Mouse (Mus musculus) cerebellum, postnatal 14 days (tissue): ENCODE measurements around the gene Xrcc1.
"Not testable (repeated sequence)": the region's sequence is repeated elsewhere in the genome, so short reads cannot be mapped to it uniquely, and the experiment has no call there.

ENCODE experiments used
- DNase-seq, 2 experiments: peaks; one replicate each; pipeline ENCODE4 v3.0.0; 2021; ENCODE audit warnings: mixed read lengths in 2 of 2

The Xrcc1 gene

GRCm38 (mm10) chr7:24546068-24546614 is at the start of gene Xrcc1, which contains the start of gene Pinlyp:
TSS of gene Xrcc1 (plus strand) at chr7:24546289.
TSS of gene Pinlyp (minus strand) at chr7:24546118.
- DNase-seq: peak in 1 of 2 experiments; percentile 34

- DNase-seq: no peak
Measured at GRCm38 (mm10) chr7:24499856-24500577, 46.1 kb upstream of the Xrcc1 start.

GRCm38 (mm10) chr7:24500929-24501328 is 45.2 kb upstream of the Xrcc1 start:
- peak; percentile 54 to 81 for DNase-seq

DNA sequence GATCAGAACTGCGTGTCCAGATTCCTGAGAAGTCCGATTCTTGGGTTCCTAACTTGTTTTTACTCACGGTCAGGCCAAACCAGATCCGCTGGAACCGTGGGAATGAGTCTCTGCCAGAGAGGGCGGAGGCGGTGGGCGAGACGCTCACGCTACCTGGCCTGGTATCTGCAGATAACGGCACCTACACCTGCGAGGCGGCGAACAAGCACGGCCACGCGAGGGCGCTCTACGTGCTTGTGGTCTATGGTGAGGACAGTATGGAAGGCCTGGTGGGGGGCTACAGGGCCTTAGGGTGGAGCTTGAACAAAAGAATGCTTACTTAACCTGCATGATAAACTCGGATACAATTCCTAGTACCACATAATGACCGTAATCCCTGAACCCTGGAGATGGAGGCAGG is 44.6 kb upstream of the Xrcc1 start:
- peak; percentile 63 to 70 for DNase-seq

DNA sequence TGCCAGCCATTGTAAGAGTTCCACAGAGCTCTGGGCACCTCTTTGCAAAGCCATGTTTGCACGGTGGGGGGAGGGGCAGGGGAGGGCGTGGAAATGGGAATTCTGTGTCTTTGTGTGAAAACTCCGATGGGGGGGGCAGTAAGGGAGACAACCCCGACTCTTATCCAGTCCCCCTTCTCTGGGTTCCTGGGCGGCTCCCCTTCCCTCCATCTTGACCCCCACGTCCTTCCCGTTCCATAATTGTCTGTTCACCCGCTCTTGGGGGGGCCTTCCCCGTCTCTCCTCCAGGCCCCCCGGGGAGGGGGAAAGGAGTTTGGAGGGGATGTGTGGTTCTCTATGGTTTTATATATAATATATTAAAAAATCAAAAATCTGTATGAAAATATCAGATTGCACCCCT is 42.1 kb upstream of the Xrcc1 start:
- no peak for DNase-seq

- no peak for DNase-seq
Measured at GRCm38 (mm10) chr7:24504868-24505267, 41.2 kb upstream of the Xrcc1 start.

GRCm38 (mm10) chr7:24505447-24506064 is 40.5 kb upstream of the Xrcc1 start:
- peak; percentile 35 to 49 for DNase-seq

DNA sequence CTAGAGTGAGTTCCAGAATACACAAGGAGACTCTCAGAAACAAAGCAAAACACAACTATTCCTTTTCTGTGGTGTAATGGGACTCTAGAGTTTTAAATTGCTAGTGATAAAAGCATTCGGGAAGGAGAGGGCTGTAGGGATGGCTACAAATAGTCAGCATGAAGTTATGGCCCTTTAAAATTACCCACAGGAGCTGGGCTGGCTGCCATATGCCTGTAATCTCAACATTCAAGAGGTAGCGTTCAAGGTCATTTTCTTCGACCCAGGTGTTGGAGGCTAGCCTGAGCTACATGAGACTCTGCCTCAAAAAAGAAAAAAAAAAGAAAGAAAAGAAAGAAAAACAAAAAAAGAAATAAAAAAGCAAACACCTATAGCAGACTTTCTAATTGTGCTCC is 40.0 kb upstream of the Xrcc1 start:
- peak; percentile 71 to 73 for DNase-seq

DNA sequence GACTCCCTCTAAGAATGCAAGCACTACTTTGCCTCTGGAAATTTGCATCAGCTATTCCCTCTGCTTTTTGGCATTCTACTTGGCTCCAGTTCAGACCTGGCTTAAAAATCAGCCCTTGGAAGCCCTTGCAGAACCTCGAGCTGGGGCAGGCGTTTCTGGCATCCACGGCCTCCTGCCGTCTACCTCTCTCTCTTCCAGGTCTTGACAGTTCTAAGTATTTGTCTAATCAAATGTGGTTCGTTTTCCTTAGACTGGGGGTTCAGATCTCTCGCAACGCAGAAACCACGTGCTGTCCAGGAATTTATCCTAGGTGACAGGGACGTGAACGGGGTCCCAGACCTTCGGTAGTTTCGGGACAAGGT is 39.6 kb upstream of the Xrcc1 start:
- peak; percentile 87 to 91 for DNase-seq

GRCm38 (mm10) chr7:24506838-24507725 is 39.0 kb upstream of the Xrcc1 start, which contains the start of gene Zfp428:
TSS of gene Zfp428 (plus strand) at chr7:24507006.
- DNase-seq: peak; percentile 93 to 94

DNA sequence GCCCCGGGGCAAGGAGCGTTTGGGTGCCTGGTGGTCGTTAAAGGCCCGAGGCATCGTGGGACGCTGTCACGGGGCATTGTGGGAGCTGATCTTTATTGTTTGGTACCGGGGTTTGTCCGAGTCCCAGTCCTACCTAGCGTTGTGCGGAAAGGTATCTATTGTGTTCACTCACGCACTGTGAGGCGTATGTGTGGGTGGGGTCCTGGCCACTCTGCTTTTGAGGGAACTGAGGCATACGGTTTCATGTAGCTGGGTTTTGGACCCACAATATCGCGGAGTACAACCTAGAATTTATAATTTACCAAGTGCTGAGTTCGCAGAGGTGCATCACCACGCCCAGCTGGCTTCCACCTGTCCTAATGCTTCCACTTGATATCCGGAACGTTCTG is 38.4 kb upstream of the Xrcc1 start:
- no peak for DNase-seq

DNA sequence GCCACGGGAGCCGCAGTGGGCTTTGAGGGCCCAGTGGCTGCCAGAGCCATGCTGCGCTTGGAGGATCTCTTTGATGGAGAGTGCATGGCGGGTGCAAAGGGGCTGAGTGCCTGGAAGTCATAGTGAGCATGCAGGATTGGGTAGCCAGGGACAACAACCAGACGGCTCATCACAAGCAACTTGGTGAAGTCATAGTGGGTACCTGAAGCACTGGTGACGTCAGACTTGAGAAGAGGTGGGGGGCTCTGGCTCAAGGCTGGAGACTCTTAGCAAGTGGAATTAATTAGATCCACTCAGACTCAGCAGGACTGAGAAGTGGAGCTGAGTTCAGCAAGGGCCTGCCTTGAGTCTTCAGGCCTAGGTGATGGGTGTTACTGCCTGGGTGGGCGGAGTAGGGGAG is 33.7 kb upstream of the Xrcc1 start, which contains the start of gene AC161166.1:
Gene AC161166.1 (minus strand): TSS at position 101 of the 400 bp plus-strand sequence.
- no peak for DNase-seq

DNA sequence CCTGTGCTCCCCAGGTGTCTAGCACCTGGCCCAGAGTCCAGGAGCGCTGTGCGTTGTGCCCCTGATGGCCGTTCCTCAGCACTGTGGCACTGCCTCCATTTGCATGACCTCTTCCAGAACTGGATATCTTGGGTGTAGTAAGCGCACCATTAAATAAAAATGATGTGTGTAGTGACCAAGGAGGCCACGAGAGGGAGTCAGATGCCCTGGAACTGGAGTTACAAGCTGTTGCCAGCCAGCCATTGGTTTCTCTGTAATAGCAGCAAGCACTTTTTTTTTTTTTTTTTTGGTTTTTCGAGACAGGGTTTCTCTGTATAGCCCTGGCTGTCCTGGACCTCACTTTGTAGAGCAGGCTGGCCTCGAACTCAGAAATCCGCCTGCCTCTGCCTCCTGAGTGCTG is 29.8 kb upstream of the Xrcc1 start:
- DNase-seq: peak; percentile 71 to 81

DNA sequence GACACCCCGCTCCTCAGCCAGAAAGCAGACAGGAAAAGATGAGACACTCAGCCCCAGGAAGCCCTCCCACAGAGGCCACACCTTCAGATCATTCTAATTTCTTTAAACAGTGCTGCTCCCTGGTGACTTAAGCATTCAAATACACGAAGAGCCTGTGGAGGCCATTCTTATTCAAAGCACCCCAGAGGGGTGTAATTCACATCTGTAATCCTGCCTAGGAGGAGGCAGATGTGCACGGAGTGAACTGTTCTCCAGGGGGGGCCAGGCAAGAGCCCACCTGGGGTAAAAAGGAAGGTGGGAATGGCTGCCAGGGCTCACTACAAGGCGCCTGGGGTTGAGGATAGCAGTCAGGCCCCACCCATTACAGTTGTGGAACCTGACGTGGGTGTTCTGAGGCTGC is 29.0 kb upstream of the Xrcc1 start:
- DNase-seq: no peak

DNA sequence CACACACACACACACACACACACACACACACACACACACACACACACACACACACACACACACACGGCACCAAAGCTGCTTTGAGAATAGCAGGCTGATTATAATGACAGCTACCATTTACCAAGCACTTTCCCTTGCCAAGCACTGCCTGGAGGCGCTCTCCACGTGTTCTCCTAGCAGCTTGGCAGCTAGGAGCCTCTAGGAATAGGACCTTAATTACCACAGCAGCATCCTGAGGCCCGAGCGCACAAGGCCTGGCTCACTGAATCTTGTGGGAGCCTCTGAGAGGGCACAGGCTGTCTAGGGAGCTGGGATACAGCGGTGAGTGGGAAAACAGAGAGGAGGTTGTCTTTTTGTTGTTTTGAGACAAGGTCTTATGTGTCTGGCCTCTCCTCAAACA is 28.4 kb upstream of the Xrcc1 start:
- peak in 1 of 2 experiments; percentile 33 for DNase-seq

GRCm38 (mm10) chr7:24519130-24519529 is 27.0 kb upstream of the Xrcc1 start:
- no peak for DNase-seq

DNA sequence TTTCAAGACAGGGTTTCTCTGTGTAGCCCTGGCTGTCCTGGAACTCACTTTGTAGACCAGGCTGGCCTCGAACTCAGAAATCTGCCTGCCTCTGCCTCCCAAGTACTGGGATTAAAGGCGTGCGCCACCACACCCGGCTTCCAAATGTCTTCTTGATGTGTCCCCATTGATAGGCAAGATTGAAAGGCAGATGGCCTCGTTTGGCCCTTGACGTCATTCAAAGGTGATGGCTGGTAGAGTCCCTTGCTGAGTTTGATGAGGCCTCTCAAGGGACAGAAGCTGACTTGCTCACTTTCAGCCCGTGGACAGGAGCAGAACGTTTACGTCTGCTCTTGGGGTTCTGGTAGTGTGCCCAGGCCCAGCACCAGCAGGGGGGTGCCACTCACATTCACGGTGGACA is 26.0 kb upstream of the Xrcc1 start:
- DNase-seq: not testable (repeated sequence)

DNA sequence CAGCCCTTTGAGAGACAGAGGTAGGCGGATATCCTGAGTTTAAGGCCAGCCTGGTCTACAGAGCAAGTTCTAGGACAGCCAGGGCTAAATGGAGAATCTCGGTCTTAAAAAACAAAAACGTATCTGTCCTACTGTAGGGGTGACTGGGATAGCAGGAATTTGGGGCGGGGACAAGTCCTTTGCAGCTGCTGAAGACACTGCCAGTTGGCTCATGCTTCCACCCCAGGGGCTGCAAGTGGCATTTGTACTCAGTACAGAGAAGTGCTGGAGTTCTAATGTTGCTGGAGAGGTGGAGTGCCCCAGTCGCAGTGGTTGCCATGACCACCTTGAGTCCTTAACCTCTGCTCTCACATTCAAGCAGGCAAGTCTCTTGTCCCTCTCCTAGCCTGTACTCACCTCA is 23.3 kb upstream of the Xrcc1 start:
- no peak for DNase-seq

DNA sequence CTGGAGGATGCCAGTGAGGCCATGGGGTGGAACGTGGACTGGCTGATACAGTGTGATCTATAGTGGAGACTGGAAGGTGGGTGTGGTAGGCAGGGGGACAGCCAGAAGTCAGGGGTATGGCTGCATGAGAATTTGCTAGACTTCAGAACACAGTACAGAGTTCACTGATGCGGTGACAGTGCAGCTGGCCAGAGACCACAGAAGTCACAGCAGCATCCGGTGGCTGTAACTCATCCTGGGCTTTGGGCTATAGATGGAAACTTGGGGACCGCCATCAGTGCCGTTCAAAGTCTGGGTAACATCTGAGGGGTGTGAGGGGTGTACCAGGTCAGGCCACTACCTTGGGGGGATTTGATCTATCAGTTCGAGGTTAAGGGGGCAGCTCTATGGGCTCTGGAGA is 22.4 kb upstream of the Xrcc1 start:
- DNase-seq: no peak

GRCm38 (mm10) chr7:24524978-24525377 is 21.1 kb upstream of the Xrcc1 start:
- DNase-seq: no peak

DNA sequence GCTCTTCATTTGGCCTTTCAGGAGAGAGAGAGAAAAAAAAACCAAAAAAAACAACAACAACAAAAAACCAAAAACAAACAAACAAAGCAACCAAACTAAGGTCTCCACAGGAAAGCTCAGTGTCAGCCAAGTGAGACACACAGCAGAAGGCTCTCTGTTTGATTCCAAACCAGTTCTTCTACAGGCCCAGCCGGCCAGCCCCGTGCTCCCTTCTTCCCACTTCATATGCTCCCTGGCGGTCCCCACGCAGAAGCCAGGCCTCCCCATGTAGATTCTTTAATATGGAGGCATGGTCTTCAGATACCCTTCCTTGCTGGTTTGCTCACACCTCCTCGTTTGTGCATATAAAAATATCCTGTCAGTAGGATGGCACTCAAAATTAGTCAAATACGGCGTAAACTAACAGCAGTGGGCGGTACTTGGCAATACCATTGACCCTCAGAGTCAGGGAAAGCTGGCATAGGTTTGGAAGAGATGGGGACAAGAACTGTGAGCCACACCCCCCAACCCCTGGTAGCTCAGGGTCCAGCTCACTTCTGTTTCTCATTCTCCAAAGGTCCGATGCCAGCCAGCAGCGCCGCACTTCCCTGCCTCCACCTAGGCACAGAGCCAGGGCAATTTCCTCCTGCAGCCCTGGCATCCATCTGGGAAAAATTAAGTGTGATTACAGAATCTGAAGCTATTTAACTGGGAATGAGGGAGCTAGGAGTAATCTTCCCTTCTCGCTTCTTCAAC is 20.2 kb upstream of the Xrcc1 start:
- peak; percentile 83 to 89 for DNase-seq

- no peak for DNase-seq
Measured at GRCm38 (mm10) chr7:24528861-24529260, 17.2 kb upstream of the Xrcc1 start.
